Mouse (Mus musculus) MEL (cell line): ENCODE data around the gene Fbxl22.

Experiments
- CHD2 ChIP-seq: IDR thresholded peaks from 2 replicates; pipeline ENCODE4 v1.6.1; 2011; ENCODE audit warnings: low read length, improper control_type of control experiment
- CTCF ChIP-seq, 3 experiments: IDR thresholded peaks in 2 of 3; conservative IDR thresholded peaks in 1 of 3; 2 replicates each; pipeline ENCODE4 v1.5.1; 2011 to 2012; ENCODE audit warnings: low read length in 3 of 3, low read depth in 2 of 3, mild to moderate bottlenecking in 2 of 3, improper control_type of control experiment in 1 of 3, inconsistent platforms in 1 of 3, mixed read lengths in 1 of 3, moderate library complexity in 1 of 3; ENCODE audit not compliant: control insufficient read depth in 1 of 3, insufficient read depth in 1 of 3, poor library complexity in 1 of 3, severe bottlenecking in 1 of 3
- EP300 ChIP-seq, 2 experiments: IDR thresholded peaks; 2 replicates each; pipeline ENCODE4 v1.6.1; 2011; ENCODE audit warnings: improper control_type of control experiment in 2 of 2, low read length in 2 of 2, low read depth in 1 of 2, mild to moderate bottlenecking in 1 of 2
- MXI1 ChIP-seq: IDR thresholded peaks from 2 replicates; pipeline ENCODE4 v1.6.1; 2011; ENCODE audit warnings: mild to moderate bottlenecking, low read depth, low read length, improper control_type of control experiment
- MYC ChIP-seq: IDR thresholded peaks from 2 replicates; pipeline ENCODE4 v1.6.1; 2011; ENCODE audit warnings: low read depth, mild to moderate bottlenecking, low read length, improper control_type of control experiment, moderate library complexity
- POLR2AphosphoS2 ChIP-seq: IDR thresholded peaks from 2 replicates; pipeline ENCODE4 v1.6.1; 2011; ENCODE audit warnings: low read length, improper control_type of control experiment
- SIN3A ChIP-seq: IDR thresholded peaks from 2 replicates; pipeline ENCODE4 v1.6.1; 2012; ENCODE audit warnings: low read length, improper control_type of control experiment, inconsistent platforms
- TCF12 ChIP-seq: IDR thresholded peaks from 2 replicates; pipeline ENCODE4 v1.6.1; 2014; ENCODE audit warnings: low read depth, mild to moderate bottlenecking, inconsistent platforms, low read length, improper control_type of control experiment, moderate library complexity
- USF2 ChIP-seq, 2 experiments: IDR thresholded peaks; 2 replicates each; pipeline ENCODE4 v1.6.1; 2011 to 2012; ENCODE audit warnings: improper control_type of control experiment in 2 of 2, low read length in 2 of 2, borderline replicate concordance in 1 of 2, inconsistent platforms in 1 of 2, low read depth in 1 of 2, mild to moderate bottlenecking in 1 of 2; ENCODE audit not compliant: insufficient read depth in 1 of 2
- ZKSCAN1 ChIP-seq: IDR thresholded peaks from 2 replicates; pipeline ENCODE4 v1.6.1; 2012; ENCODE audit warnings: low read depth, mild to moderate bottlenecking, inconsistent platforms, low read length, improper control_type of control experiment, moderate library complexity

GRCm38 (mm10) chr9:66506424-66506823 is 8.0 kb downstream of the Fbxl22 start:
- no peak for TF ChIP-seq MXI1
- TF ChIP-seq ZKSCAN1: no peak
- no peak for TF ChIP-seq POLR2AphosphoS2
- no peak for TF ChIP-seq USF2 (IDR thresholded peaks at IDR 0.05; ENCODE audit: borderline replicate concordance in 1 of 2, insufficient read depth in 1 of 2, low read depth in 1 of 2, low read length in 2 of 2)
- no peak for TF ChIP-seq EP300 (IDR thresholded peaks at IDR 0.05; ENCODE audit: low read depth in 1 of 2, low read length in 2 of 2)
- no peak for TF ChIP-seq CTCF (IDR thresholded peaks at IDR 0.05 in 2 of 3, conservative IDR thresholded peaks at IDR 0.05 in 1 of 3; ENCODE audit: control insufficient read depth in 1 of 3, insufficient read depth in 1 of 3, low read depth in 2 of 3, low read length in 3 of 3, poor library complexity in 1 of 3, severe bottlenecking in 1 of 3)
- no peak for TF ChIP-seq SIN3A
- TF ChIP-seq CHD2: no peak
- no peak for TF ChIP-seq TCF12
- no peak for TF ChIP-seq MYC
